Mouse (Mus musculus): ENCODE measurements around the gene Lnp1.
"Not testable (repeated sequence)": the region's sequence is repeated elsewhere in the genome, so short reads cannot be mapped to it uniquely, and the experiment has no call there.

Lnp1 gene

DNA sequence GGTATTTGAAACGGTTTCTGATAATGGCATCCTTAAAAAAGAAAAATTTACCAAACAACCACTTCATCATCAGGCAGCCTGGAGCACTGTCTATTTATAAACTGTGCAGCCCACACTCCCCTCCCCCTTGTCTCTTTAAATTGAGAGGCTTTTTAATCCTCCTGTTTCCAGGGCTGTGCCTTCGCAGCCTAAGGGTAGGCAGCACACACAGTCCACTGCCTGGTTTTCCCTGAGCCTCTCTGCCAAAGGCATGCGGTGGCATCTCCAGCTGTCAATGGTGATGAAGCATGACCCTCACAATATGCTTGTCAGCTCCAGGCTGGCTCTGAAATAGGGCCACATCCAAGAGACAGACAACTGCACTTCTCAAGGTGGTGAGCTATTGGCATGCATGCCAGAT is at the start of gene Lnp1:
Gene Lnp1 (minus strand): TSS at position 39 of the 400 bp plus-strand sequence.
- no peak for DNase-seq (ENCODE audit: low spot score)

- no peak for DNase-seq (ENCODE audit: low spot score)
Measured at GRCm38 (mm10) chr16:56974646-56975045, 46.8 kb upstream of the Lnp1 start.

- DNase-seq (ENCODE audit: low spot score), result not testable (repeated sequence)
Measured at GRCm38 (mm10) chr16:56958311-56958710, 30.4 kb upstream of the Lnp1 start.

GRCm38 (mm10) chr16:56949085-56949484 is 21.2 kb upstream of the Lnp1 start:
- DNase-seq (ENCODE audit: low spot score), result no peak

DNA sequence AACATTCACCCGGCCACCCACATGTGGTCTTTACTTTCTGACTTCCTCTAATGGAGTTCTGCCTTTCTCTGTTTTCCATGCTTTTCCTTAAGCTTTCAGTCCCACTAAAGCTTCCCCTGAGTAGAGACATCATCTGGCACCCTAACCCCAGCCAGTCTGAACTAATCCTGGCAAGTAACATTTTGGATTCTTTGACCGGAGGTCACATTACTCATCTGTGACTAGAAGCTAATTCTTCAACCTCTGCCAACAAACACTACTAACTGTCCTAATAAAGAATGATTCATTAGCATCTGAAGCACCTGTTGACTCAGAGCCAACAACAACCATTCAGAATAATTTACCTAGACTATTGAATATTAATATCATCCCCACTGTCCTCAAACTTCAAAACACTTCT is 14.5 kb upstream of the Lnp1 start:
- no peak for DNase-seq (ENCODE audit: low spot score)

DNA sequence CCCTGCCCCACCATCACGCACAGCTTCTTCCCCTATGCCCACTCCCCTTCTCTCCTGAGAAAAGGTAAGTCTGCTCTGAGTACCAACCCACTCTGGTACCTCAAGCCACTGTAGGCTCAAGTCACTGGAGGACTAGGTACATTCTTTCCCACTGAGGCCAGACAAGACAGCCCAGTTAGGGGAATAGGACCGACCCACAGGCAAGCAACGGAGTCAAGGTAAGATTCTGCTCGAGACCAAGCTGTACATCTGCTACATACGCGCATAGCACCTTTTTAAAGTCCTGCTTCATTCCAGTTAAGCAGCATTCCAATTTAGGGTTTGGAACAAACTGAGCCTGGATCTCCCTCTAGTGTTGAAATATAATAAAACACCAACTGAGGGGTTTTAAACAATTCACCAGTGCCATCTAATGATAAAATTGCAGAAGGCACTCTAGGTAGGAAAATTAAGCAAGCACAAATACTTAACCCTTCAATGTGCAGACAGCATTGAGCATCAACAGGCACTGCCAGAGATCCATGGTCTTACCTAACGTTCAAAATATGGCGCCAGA is 7.7 kb downstream of the Lnp1 start:
- DNase-seq (ENCODE audit: low spot score), result peak; percentile 66

- DNase-seq (ENCODE audit: low spot score), result no peak
Measured at GRCm38 (mm10) chr16:56917230-56917629, 10.6 kb downstream of the Lnp1 start.

- DNase-seq (ENCODE audit: low spot score), result no peak
Measured at GRCm38 (mm10) chr16:56908986-56909385, 18.9 kb downstream of the Lnp1 start.

- not testable (repeated sequence) for DNase-seq (ENCODE audit: low spot score)
Measured at GRCm38 (mm10) chr16:56902206-56902605, 25.7 kb downstream of the Lnp1 start.

DNA sequence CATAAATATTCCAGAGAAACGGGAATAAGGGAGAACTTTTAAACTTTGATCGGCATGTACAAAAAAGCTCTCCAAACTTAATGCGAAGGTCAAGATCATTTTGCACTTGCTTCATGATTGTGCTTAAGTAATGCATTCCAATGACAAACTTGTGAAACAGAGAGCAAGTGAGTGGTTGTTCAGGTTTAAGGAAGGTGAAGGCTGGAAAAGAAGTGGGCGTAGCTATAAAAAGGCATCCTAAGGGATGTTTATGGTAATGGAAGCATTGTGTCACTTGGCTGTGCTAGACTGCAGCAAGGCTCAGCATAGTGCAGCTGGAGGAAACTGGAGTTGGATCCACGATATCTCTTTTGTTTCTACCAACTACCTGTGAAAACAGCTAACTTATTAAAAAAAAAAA is 36.3 kb downstream of the Lnp1 start:
- DNase-seq (ENCODE audit: low spot score), result no peak

- no peak for DNase-seq (ENCODE audit: low spot score)
Measured at GRCm38 (mm10) chr16:56886616-56887116, 41.2 kb downstream of the Lnp1 start.

- DNase-seq (ENCODE audit: low spot score), result no peak
Measured at GRCm38 (mm10) chr16:56885824-56886615, 41.8 kb downstream of the Lnp1 start, which contains the start of gene Tmem45a. Gene Tmem45a (minus strand): TSS chr16:56886166.

DNA sequence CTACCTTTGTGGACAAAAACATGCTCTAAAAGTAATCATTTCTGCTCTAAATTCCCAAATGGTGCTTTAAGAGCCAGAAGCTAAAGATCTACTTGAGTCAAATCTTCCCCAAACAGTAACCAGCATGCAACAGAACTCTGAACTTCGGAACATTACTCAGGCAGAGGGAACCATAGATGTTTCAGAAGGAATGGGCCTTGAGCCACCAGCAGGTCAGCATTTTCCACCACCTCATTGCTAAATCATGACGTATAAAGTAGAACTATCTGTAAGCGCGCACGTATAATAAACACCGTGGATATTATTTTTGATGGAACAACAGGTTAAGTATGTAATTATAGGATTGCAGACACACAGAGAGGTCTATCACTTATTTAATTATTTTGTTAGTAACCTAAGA is 43.0 kb downstream of the Lnp1 start:
- DNase-seq (ENCODE audit: low spot score), result no peak

DNA sequence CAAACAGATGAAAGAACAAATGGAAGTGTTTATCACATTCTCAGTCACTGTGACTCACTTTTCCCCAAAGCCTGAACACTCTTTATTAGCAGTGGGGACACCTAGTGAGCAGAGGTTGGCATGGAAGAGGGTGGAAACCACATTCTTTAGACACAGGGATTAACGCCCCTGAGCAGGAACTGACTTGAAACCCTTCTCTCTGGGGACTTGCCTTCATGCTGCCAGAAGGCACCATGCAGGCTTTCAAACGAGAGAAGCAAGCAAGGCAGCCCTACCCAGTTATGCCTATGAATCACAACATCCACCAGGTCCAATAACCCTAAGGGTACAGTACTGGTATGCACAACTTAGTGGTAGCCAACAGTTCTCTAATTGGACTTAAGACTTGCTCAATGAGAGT is 54.5 kb downstream of the Lnp1 start:
- no peak for DNase-seq (ENCODE audit: low spot score)

DNA sequence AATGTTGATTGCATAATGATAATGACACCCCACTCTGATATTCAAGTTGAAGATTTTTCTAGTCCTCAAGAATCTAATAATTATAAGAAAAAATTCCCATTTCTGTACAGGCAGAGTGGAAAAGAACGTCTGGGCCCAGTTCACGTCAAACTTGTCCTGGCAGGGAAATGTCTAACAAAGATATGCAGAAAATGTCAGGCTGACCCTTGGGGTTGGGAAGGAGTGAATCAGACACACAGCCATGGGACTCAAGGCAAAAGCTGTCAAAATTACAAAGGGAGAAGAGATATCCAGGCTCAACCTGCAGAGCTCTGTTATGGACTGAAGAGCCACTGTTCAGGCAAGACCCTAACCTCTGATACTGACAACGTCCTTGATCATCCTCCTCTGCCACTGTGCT is 57.4 kb downstream of the Lnp1 start:
- DNase-seq (ENCODE audit: low spot score), result no peak

- no peak for DNase-seq (ENCODE audit: low spot score)
Measured at GRCm38 (mm10) chr16:56868361-56868760, 59.5 kb downstream of the Lnp1 start.

DNA sequence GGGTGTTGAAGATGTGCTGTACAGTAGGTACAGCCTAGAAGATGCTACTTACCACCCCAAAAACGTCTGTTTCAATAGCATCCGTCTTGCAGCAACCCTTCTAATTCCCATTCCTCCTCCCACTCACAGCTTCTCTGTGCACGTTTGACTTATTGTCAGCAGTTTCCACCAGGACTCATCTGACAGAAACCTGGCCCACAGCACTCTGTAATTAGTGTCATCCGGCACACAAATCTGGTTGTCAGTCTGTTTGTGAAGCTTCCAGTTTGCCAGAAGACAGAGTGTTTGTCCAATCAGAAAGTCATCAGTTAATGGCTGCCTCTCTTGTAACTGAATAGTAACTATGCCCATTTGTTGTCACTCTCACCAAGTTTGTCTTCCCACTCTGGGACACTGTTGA is 60.3 kb downstream of the Lnp1 start:
- no peak for DNase-seq (ENCODE audit: low spot score)
